Mouse (Mus musculus): ENCODE results near the gene Dst. TPM values are rescaled to one million over a fixed set of nuclear protein-coding genes. Genes with fewer than 3 reads are reported as not detected.

Gene Dst
- total and polyA plus RNA-seq, 2 experiments from 2014 or later = 23.1 to 134 TPM

- WGBS = 87% methylated on average over 17 of the region's 17 CpGs
- no peaks in the 10 kb centered on the region for H3K9me3 ChIP-seq (ENCODE audit: low read length)
- no peak overlapping the region for H3K4me2 ChIP-seq (ENCODE audit: low read depth)
- no peak for TF ChIP-seq CTCF (IDR thresholded peaks at IDR 0.05; ENCODE audit: low read depth)
- H3K9ac ChIP-seq = no peak overlapping the region
- no peak overlapping the region for H3K4me3 ChIP-seq (ENCODE audit: low read depth, low read length)
- no peak for DNase-seq
- H3K27ac ChIP-seq (ENCODE audit: low read depth, low read length) = no peak overlapping the region
- H3K36me3 ChIP-seq (ENCODE audit: insufficient read depth) = no peaks in the 10 kb centered on the region
- no peaks in the 10 kb centered on the region for H3K4me1 ChIP-seq (ENCODE audit: insufficient read depth)
- ATAC-seq = no peak
- no peaks in the 10 kb centered on the region for H3K27me3 ChIP-seq (ENCODE audit: insufficient read depth, low read length)
Measured at GRCm38 (mm10) chr1:34030330-34031021, 122.5 kb downstream of the Dst start.

GRCm38 (mm10) chr1:34033052-34033451, 125.0 kb downstream of the Dst start:
- TF ChIP-seq CTCF (IDR thresholded peaks at IDR 0.05; ENCODE audit: low read depth) = no peak
- ATAC-seq = no peak
- H3K4me1 ChIP-seq (ENCODE audit: insufficient read depth) = no peaks in the 10 kb centered on the region
- no peak overlapping the region for H3K9ac ChIP-seq
- H3K27ac ChIP-seq (ENCODE audit: low read depth, low read length) = no peak overlapping the region
- H3K27me3 ChIP-seq (ENCODE audit: insufficient read depth, low read length) = no peaks in the 10 kb centered on the region
- H3K4me3 ChIP-seq (ENCODE audit: low read depth, low read length) = no peak overlapping the region
- H3K36me3 ChIP-seq (ENCODE audit: insufficient read depth) = peaks cover 5% of the 10 kb centered on the region; the same call in 1 of the 2 replicates
- WGBS = 72% methylated on average over 5 of the region's 5 CpGs
- H3K9me3 ChIP-seq (ENCODE audit: low read length) = no peaks in the 10 kb centered on the region
- H3K4me2 ChIP-seq (ENCODE audit: low read depth) = no peak overlapping the region
- no peak for DNase-seq

GRCm38 (mm10) chr1:34033478-34033877, 125.5 kb downstream of the Dst start:
- DNase-seq (no peak), ATAC-seq (no peak)
- no peak overlapping the region for H3K4me3 ChIP-seq (ENCODE audit: low read depth, low read length)
- TF ChIP-seq CTCF (IDR thresholded peaks at IDR 0.05; ENCODE audit: low read depth) = no peak
- no peaks in the 10 kb centered on the region for H3K4me1 ChIP-seq (ENCODE audit: insufficient read depth)
- H3K27me3 ChIP-seq (ENCODE audit: insufficient read depth, low read length) = no peaks in the 10 kb centered on the region
- no peak overlapping the region for H3K9ac ChIP-seq
- H3K4me2 ChIP-seq (ENCODE audit: low read depth) = no peak overlapping the region
- H3K27ac ChIP-seq (ENCODE audit: low read depth, low read length) = no peak overlapping the region
- H3K9me3 ChIP-seq (ENCODE audit: low read length) = no peaks in the 10 kb centered on the region
- peaks cover 5% of the 10 kb centered on the region; the same call in 1 of the 2 replicates for H3K36me3 ChIP-seq (ENCODE audit: insufficient read depth)
- 100% methylated on average over 1 of the region's 1 CpGs for WGBS

GRCm38 (mm10) chr1:34033958-34034357, 125.9 kb downstream of the Dst start:
- H3K27me3 ChIP-seq (ENCODE audit: insufficient read depth, low read length) = no peaks in the 10 kb centered on the region
- no peaks in the 10 kb centered on the region for H3K4me1 ChIP-seq (ENCODE audit: insufficient read depth)
- WGBS = 86% methylated on average over 3 of the region's 3 CpGs
- DNase-seq (no peak), ATAC-seq (no peak)
- peaks cover 5% of the 10 kb centered on the region; the same call in 1 of the 2 replicates for H3K36me3 ChIP-seq (ENCODE audit: insufficient read depth)
- no peaks in the 10 kb centered on the region for H3K9me3 ChIP-seq (ENCODE audit: low read length)
- no peak overlapping the region for H3K9ac ChIP-seq
- no peak overlapping the region for H3K27ac ChIP-seq (ENCODE audit: low read depth, low read length)
- no peak overlapping the region for H3K4me2 ChIP-seq (ENCODE audit: low read depth)
- H3K4me3 ChIP-seq (ENCODE audit: low read depth, low read length) = no peak overlapping the region
- TF ChIP-seq CTCF (IDR thresholded peaks at IDR 0.05; ENCODE audit: low read depth) = no peak

GRCm38 (mm10) chr1:34036111-34036510, 128.1 kb downstream of the Dst start:
- Histone ChIP-seq H3K9me3 (ENCODE audit: low read length) (no peaks in the 10 kb centered on the region), H3K36me3 (ENCODE audit: insufficient read depth) (peaks cover 5% of the 10 kb centered on the region; the same call in 1 of the 2 replicates), H3K27ac (ENCODE audit: low read depth, low read length) (no peak overlapping the region), H3K9ac (no peak overlapping the region), H3K4me3 (ENCODE audit: low read depth, low read length) (no peak overlapping the region), H3K4me1 (ENCODE audit: insufficient read depth) (no peaks in the 10 kb centered on the region), H3K27me3 (ENCODE audit: insufficient read depth, low read length) (no peaks in the 10 kb centered on the region), H3K4me2 (ENCODE audit: low read depth) (no peak overlapping the region)
- DNase-seq (no peak), ATAC-seq (no peak)
- WGBS = 88% methylated on average over 12 of the region's 12 CpGs
- no peak for TF ChIP-seq CTCF (IDR thresholded peaks at IDR 0.05; ENCODE audit: low read depth)

GRCm38 (mm10) chr1:34038571-34038970, 130.5 kb downstream of the Dst start:
- Histone ChIP-seq H3K9me3 (ENCODE audit: low read length) (no peaks in the 10 kb centered on the region), H3K9ac (no peak overlapping the region), H3K4me2 (ENCODE audit: low read depth) (no peak overlapping the region), H3K36me3 (ENCODE audit: insufficient read depth) (peaks cover 5% of the 10 kb centered on the region; the same call in 1 of the 2 replicates), H3K27me3 (ENCODE audit: insufficient read depth, low read length) (no peaks in the 10 kb centered on the region), H3K4me3 (ENCODE audit: low read depth, low read length) (no peak overlapping the region), H3K4me1 (ENCODE audit: insufficient read depth) (peaks cover 2% of the 10 kb centered on the region; the same call in 1 of the 2 replicates), H3K27ac (ENCODE audit: low read depth, low read length) (no peak overlapping the region)
- ATAC-seq = no peak
- TF ChIP-seq CTCF (IDR thresholded peaks at IDR 0.05; ENCODE audit: low read depth) = no peak
- WGBS = 88% methylated on average over 7 of the region's 7 CpGs
- no peak for DNase-seq

GRCm38 (mm10) chr1:34040049-34040448, 132.0 kb downstream of the Dst start:
- no peak for ATAC-seq

More at GRCm38 (mm10) chr1:34040049-34040448, 132.0 kb downstream of the Dst start:
- Histone ChIP-seq H3K27ac (ENCODE audit: low read depth, low read length) (no peak overlapping the region), H3K9me3 (ENCODE audit: low read length) (no peaks in the 10 kb centered on the region), H3K27me3 (ENCODE audit: insufficient read depth, low read length) (no peaks in the 10 kb centered on the region), H3K4me1 (ENCODE audit: insufficient read depth) (peaks cover 2% of the 10 kb centered on the region; the same call in 1 of the 2 replicates), H3K4me2 (ENCODE audit: low read depth) (no peak overlapping the region), H3K9ac (no peak overlapping the region), H3K36me3 (ENCODE audit: insufficient read depth) (peaks cover 5% of the 10 kb centered on the region; the same call in 1 of the 2 replicates), H3K4me3 (ENCODE audit: low read depth, low read length) (no peak overlapping the region)
- no peak for TF ChIP-seq CTCF (IDR thresholded peaks at IDR 0.05; ENCODE audit: low read depth)
- 85% methylated on average over 3 of the region's 3 CpGs for WGBS
- DNase-seq = no peak
